Mouse (Mus musculus): ENCODE results near the gene Eif4a2.
A peak's percentile ranks its signal among the peaks of the same experiment; 100 is the strongest.

Gene Eif4a2

GRCm38 (mm10) chr16:23103841-23104240 lies 3.4 kb upstream of the Eif4a2 start:
- DNase-seq (ENCODE audit: low spot score in 2 of 2): no peak

GRCm38 (mm10) chr16:23106121-23106520 lies 1.1 kb upstream of the Eif4a2 start:
- DNase-seq (ENCODE audit: low spot score in 2 of 2): no peak

- peak; percentile 82 to 91 for DNase-seq (ENCODE audit: low spot score in 2 of 2)
Measured at GRCm38 (mm10) chr16:23107946-23108759, 909 bp downstream of the Eif4a2 start.

GRCm38 (mm10) chr16:23108943-23109342 lies 1.7 kb downstream of the Eif4a2 start:
- DNase-seq (ENCODE audit: low spot score in 2 of 2): no peak

- no peak for DNase-seq (ENCODE audit: low spot score in 2 of 2)
Measured at GRCm38 (mm10) chr16:23109350-23110280, 2.4 kb downstream of the Eif4a2 start.

GRCm38 (mm10) chr16:23112348-23112747 lies 5.1 kb downstream of the Eif4a2 start:
- no peak for DNase-seq (ENCODE audit: low spot score in 2 of 2)

- no peak for DNase-seq (ENCODE audit: low spot score in 2 of 2)
Measured at GRCm38 (mm10) chr16:23112861-23113435, 5.7 kb downstream of the Eif4a2 start.

GRCm38 (mm10) chr16:23113903-23114302 lies 6.7 kb downstream of the Eif4a2 start:
- no peak for DNase-seq (ENCODE audit: low spot score in 2 of 2)

- DNase-seq (ENCODE audit: low spot score in 2 of 2): no peak
Measured at GRCm38 (mm10) chr16:23114339-23115171, 7.3 kb downstream of the Eif4a2 start.

- DNase-seq (ENCODE audit: low spot score in 2 of 2): no peak
Measured at GRCm38 (mm10) chr16:23115486-23115885, 8.2 kb downstream of the Eif4a2 start.

GRCm38 (mm10) chr16:23117173-23117572 lies 9.9 kb downstream of the Eif4a2 start:
- no peak for DNase-seq (ENCODE audit: low spot score in 2 of 2)

GRCm38 (mm10) chr16:23122446-23122845 lies 15.2 kb downstream of the Eif4a2 start:
- no peak for DNase-seq (ENCODE audit: low spot score in 2 of 2)

- no peak for DNase-seq (ENCODE audit: low spot score in 2 of 2)
Measured at GRCm38 (mm10) chr16:23123104-23123503, 15.9 kb downstream of the Eif4a2 start.

GRCm38 (mm10) chr16:23124398-23124797 lies 17.2 kb downstream of the Eif4a2 start:
- no peak for DNase-seq (ENCODE audit: low spot score in 2 of 2)

GRCm38 (mm10) chr16:23127311-23127672 lies 20.0 kb downstream of the Eif4a2 start:
- DNase-seq (ENCODE audit: low spot score in 2 of 2): no peak

GRCm38 (mm10) chr16:23127673-23128375 lies 20.6 kb downstream of the Eif4a2 start, which contains the start of gene Rfc4:
Gene Rfc4 (minus strand): TSS chr16:23127737.
- peak; percentile 89 to 95 for DNase-seq (ENCODE audit: low spot score in 2 of 2)

- no peak for DNase-seq (ENCODE audit: low spot score in 2 of 2)
Measured at GRCm38 (mm10) chr16:23130303-23130702, 23.1 kb downstream of the Eif4a2 start.

- no peak for DNase-seq (ENCODE audit: low spot score in 2 of 2)
Measured at GRCm38 (mm10) chr16:23132336-23132735, 25.1 kb downstream of the Eif4a2 start.

GRCm38 (mm10) chr16:23135421-23136149 lies 28.3 kb downstream of the Eif4a2 start:
- no peak for DNase-seq (ENCODE audit: low spot score in 2 of 2)

GRCm38 (mm10) chr16:23136406-23136970 lies 29.2 kb downstream of the Eif4a2 start:
- DNase-seq (ENCODE audit: low spot score in 2 of 2): no peak
